In the genomic region with DNA sequence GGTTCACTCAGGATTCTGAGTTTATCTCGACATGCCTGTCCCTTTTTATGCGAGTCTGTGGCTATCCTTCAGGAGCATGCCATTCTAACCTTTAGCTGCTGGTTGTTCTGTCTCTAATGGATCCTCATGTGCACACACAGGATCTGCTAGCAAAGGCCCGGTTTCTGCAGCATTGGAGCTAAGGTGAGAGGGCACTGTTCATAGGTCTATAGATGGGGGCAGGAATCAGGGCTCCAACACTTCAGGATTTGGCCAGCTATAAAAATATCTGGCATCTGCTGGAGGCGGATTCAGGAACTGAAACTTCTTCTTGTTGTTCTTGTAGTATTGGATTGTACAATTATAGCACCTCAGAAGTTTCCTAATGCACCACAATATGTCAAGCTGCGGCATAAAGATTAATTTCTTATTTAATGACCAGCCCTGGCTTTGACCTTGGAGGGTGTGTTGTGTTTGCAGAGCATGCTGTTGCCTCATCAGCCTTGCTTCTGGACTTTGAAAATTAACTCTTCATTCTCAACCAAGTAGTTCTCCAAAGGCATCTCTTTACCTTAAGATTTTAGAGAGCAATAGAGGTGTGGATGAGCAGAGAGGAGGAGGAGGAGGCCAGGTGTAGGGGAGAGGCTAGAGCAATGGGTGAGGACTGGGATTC, we compare ENCODE assay signal across 21 mouse cellular contexts.
"Had no signal": no experiment of that assay in that cellular context is flagged by ENCODE, and none has a peak within 500 bp of the region (broad histone marks: within the 10 kb centered on the region; RNA-seq: fewer than 3 reads in every experiment).

No protein-coding gene starts in this region.

- H3K27ac ChIP-seq: kidney, postnatal 0 days; layer of hippocampus, adult 2 months; limb, embryonic 10.5 days; limb, embryonic 13.5 days; liver, embryonic 14.5 days; macrophage; midbrain, embryonic 12.5 days; midbrain, embryonic 15.5 days; neural tube, embryonic 12.5 days; neural tube, embryonic 15.5 days had no signal

- H3K9ac ChIP-seq: limb, embryonic 13.5 days; liver, embryonic 14.5 days; liver, postnatal 0 days; lung, embryonic 14.5 days; midbrain, embryonic 12.5 days; midbrain, embryonic 15.5 days; neural tube, embryonic 12.5 days; neural tube, embryonic 15.5 days had no signal

- H3K4me2 ChIP-seq: limb, embryonic 13.5 days; liver, embryonic 11.5 days; lung, embryonic 14.5 days; midbrain, embryonic 12.5 days; midbrain, embryonic 15.5 days; neural tube, embryonic 12.5 days; neural tube, embryonic 15.5 days had no signal

- H3K36me3 ChIP-seq: limb, embryonic 10.5 days; limb, embryonic 13.5 days; midbrain, embryonic 12.5 days; midbrain, embryonic 15.5 days; neural tube, embryonic 12.5 days; neural tube, embryonic 15.5 days had no signal

- H3K4me3 ChIP-seq: layer of hippocampus, adult 2 months; limb, embryonic 10.5 days; limb, embryonic 13.5 days; midbrain, embryonic 12.5 days; midbrain, embryonic 15.5 days; neural tube, embryonic 12.5 days; neural tube, embryonic 15.5 days had no signal

- ATAC-seq: liver, postnatal 0 days; lung, postnatal 0 days; midbrain, embryonic 15.5 days had no signal

- H3K4me1 ChIP-seq: limb, embryonic 10.5 days; limb, embryonic 13.5 days; midbrain, embryonic 15.5 days; neural tube, embryonic 15.5 days had no signal

- DNase-seq: kidney, adult 2 months; kidney, postnatal 25 days; layer of hippocampus, adult 9-11 months; liver, postnatal 0 days; lung, embryonic 14.5 days; retina, postnatal 1 day; right cerebral cortex, postnatal 25 days; spleen, adult 18-20 months; thymus, postnatal 25 days had no signal

- H3K27me3 ChIP-seq: limb, embryonic 13.5 days; midbrain, embryonic 12.5 days; midbrain, embryonic 15.5 days; neural tube, embryonic 12.5 days; neural tube, embryonic 15.5 days had no signal

- H3K9me3 ChIP-seq: limb, embryonic 10.5 days; limb, embryonic 13.5 days; midbrain, embryonic 12.5 days; midbrain, embryonic 15.5 days; neural tube, embryonic 12.5 days; neural tube, embryonic 15.5 days had no signal
